Mouse (Mus musculus): Measurements from ENCODE around the gene Tox2. TPM values are rescaled to one million over a fixed set of nuclear protein-coding genes. Genes with fewer than 3 reads are reported as not detected.

Tox2 gene
- total RNA-seq, 1 experiment: 0.36 TPM

GRCm38 (mm10) chr2:163218095-163218494 lies 15.2 kb downstream of the Tox2 start:
- Histone ChIP-seq H3K9ac (ENCODE audit: insufficient read depth, low read depth, low read length, poor library complexity, severe bottlenecking) (no peak overlapping the region), H3K4me1 (ENCODE audit: control insufficient read depth in 2 of 2, insufficient read depth in 2 of 2, low read length in 2 of 2, poor library complexity in 1 of 2) (no peaks in the 10 kb centered on the region), H3K9me3 (ENCODE audit: control insufficient read depth, insufficient read depth, low read depth, low read length) (no peaks in the 10 kb centered on the region), H3K27ac (ENCODE audit: insufficient read depth, low read depth, low read length, poor library complexity, severe bottlenecking) (no peak overlapping the region), H3K36me3 (ENCODE audit: control insufficient read depth, insufficient read depth, low read length, poor library complexity, severe bottlenecking) (no peaks in the 10 kb centered on the region), H3K4me3 (ENCODE audit: insufficient read depth in 1 of 2, low read depth in 1 of 2, low read length in 2 of 2, poor library complexity in 1 of 2, severe bottlenecking in 1 of 2) (no peak overlapping the region)
- in situ Hi-C loops (cut with MboI; ENCODE audit: low sequenced_read_pairs in 2 of 2, unreplicated experiment in 2 of 2): no loop called here
- TF ChIP-seq ZC3H11A (IDR thresholded peaks at IDR 0.05; ENCODE audit: borderline replicate concordance, low read depth, low read length) (no peak), CHD2 (IDR thresholded peaks at IDR 0.05; ENCODE audit: low read depth, low read length) (no peak), MAFK (IDR thresholded peaks at IDR 0.05; ENCODE audit: insufficient read depth, low read depth, low read length) (no peak), HCFC1 (IDR thresholded peaks at IDR 0.05; ENCODE audit: borderline replicate concordance, insufficient read depth, low read length) (no peak), ZNF384 (IDR thresholded peaks at IDR 0.05; ENCODE audit: low read depth, low read length) (no peak)
- DNase-seq (ENCODE audit: low read depth, low spot score): no peak

- H3K4me3 ChIP-seq (ENCODE audit: insufficient read depth in 1 of 2, low read depth in 1 of 2, low read length in 2 of 2, poor library complexity in 1 of 2, severe bottlenecking in 1 of 2): no peak overlapping the region
- no peak overlapping the region for H3K9ac ChIP-seq (ENCODE audit: insufficient read depth, low read depth, low read length, poor library complexity, severe bottlenecking)
- H3K36me3 ChIP-seq (ENCODE audit: control insufficient read depth, insufficient read depth, low read length, poor library complexity, severe bottlenecking): no peaks in the 10 kb centered on the region
- H3K27ac ChIP-seq (ENCODE audit: insufficient read depth, low read depth, low read length, poor library complexity, severe bottlenecking): no peak overlapping the region
- TF ChIP-seq HCFC1 (IDR thresholded peaks at IDR 0.05; ENCODE audit: borderline replicate concordance, insufficient read depth, low read length) (no peak), ZNF384 (IDR thresholded peaks at IDR 0.05; ENCODE audit: low read depth, low read length) (no peak), MAFK (IDR thresholded peaks at IDR 0.05; ENCODE audit: insufficient read depth, low read depth, low read length) (no peak), ZC3H11A (IDR thresholded peaks at IDR 0.05; ENCODE audit: borderline replicate concordance, low read depth, low read length) (no peak), CHD2 (IDR thresholded peaks at IDR 0.05; ENCODE audit: low read depth, low read length) (no peak)
- no peak for DNase-seq (ENCODE audit: low read depth, low spot score)
- H3K4me1 ChIP-seq (ENCODE audit: control insufficient read depth in 2 of 2, insufficient read depth in 2 of 2, low read length in 2 of 2, poor library complexity in 1 of 2): no peaks in the 10 kb centered on the region
- in situ Hi-C loops (cut with MboI; ENCODE audit: low sequenced_read_pairs in 2 of 2, unreplicated experiment in 2 of 2): no loop called here
- no peaks in the 10 kb centered on the region for H3K9me3 ChIP-seq (ENCODE audit: control insufficient read depth, insufficient read depth, low read depth, low read length)
These were observed 15.6 kb downstream of the Tox2 start for GRCm38 (mm10) chr2:163218571-163218970.

GRCm38 (mm10) chr2:163219447-163219846 lies 16.5 kb downstream of the Tox2 start:
- in situ Hi-C loops (cut with MboI; ENCODE audit: low sequenced_read_pairs in 2 of 2, unreplicated experiment in 2 of 2): no loop called here
- Histone ChIP-seq H3K9ac (ENCODE audit: insufficient read depth, low read depth, low read length, poor library complexity, severe bottlenecking) (no peak overlapping the region), H3K4me1 (ENCODE audit: control insufficient read depth in 2 of 2, insufficient read depth in 2 of 2, low read length in 2 of 2, poor library complexity in 1 of 2) (no peaks in the 10 kb centered on the region), H3K27ac (ENCODE audit: insufficient read depth, low read depth, low read length, poor library complexity, severe bottlenecking) (no peak overlapping the region), H3K36me3 (ENCODE audit: control insufficient read depth, insufficient read depth, low read length, poor library complexity, severe bottlenecking) (no peaks in the 10 kb centered on the region), H3K4me3 (ENCODE audit: insufficient read depth in 1 of 2, low read depth in 1 of 2, low read length in 2 of 2, poor library complexity in 1 of 2, severe bottlenecking in 1 of 2) (no peak overlapping the region), H3K9me3 (ENCODE audit: control insufficient read depth, insufficient read depth, low read depth, low read length) (no peaks in the 10 kb centered on the region)
- no peak for DNase-seq (ENCODE audit: low read depth, low spot score)
- TF ChIP-seq HCFC1 (IDR thresholded peaks at IDR 0.05; ENCODE audit: borderline replicate concordance, insufficient read depth, low read length) (no peak), MAFK (IDR thresholded peaks at IDR 0.05; ENCODE audit: insufficient read depth, low read depth, low read length) (no peak), ZC3H11A (IDR thresholded peaks at IDR 0.05; ENCODE audit: borderline replicate concordance, low read depth, low read length) (no peak), CHD2 (IDR thresholded peaks at IDR 0.05; ENCODE audit: low read depth, low read length) (no peak), ZNF384 (IDR thresholded peaks at IDR 0.05; ENCODE audit: low read depth, low read length) (no peak)

GRCm38 (mm10) chr2:163220706-163221105 lies 17.8 kb downstream of the Tox2 start:
- Histone ChIP-seq H3K4me3 (ENCODE audit: insufficient read depth in 1 of 2, low read depth in 1 of 2, low read length in 2 of 2, poor library complexity in 1 of 2, severe bottlenecking in 1 of 2) (no peak overlapping the region), H3K9ac (ENCODE audit: insufficient read depth, low read depth, low read length, poor library complexity, severe bottlenecking) (no peak overlapping the region), H3K9me3 (ENCODE audit: control insufficient read depth, insufficient read depth, low read depth, low read length) (no peaks in the 10 kb centered on the region), H3K4me1 (ENCODE audit: control insufficient read depth in 2 of 2, insufficient read depth in 2 of 2, low read length in 2 of 2, poor library complexity in 1 of 2) (no peaks in the 10 kb centered on the region), H3K36me3 (ENCODE audit: control insufficient read depth, insufficient read depth, low read length, poor library complexity, severe bottlenecking) (no peaks in the 10 kb centered on the region), H3K27ac (ENCODE audit: insufficient read depth, low read depth, low read length, poor library complexity, severe bottlenecking) (no peak overlapping the region)
- TF ChIP-seq ZNF384 (IDR thresholded peaks at IDR 0.05; ENCODE audit: low read depth, low read length): no peak
- TF ChIP-seq ZC3H11A (IDR thresholded peaks at IDR 0.05; ENCODE audit: borderline replicate concordance, low read depth, low read length): no peak
- TF ChIP-seq CHD2 (IDR thresholded peaks at IDR 0.05; ENCODE audit: low read depth, low read length): no peak
- no peak for TF ChIP-seq MAFK (IDR thresholded peaks at IDR 0.05; ENCODE audit: insufficient read depth, low read depth, low read length)
- no peak for TF ChIP-seq HCFC1 (IDR thresholded peaks at IDR 0.05; ENCODE audit: borderline replicate concordance, insufficient read depth, low read length)
- no peak for DNase-seq (ENCODE audit: low read depth, low spot score)
- in situ Hi-C loops (cut with MboI; ENCODE audit: low sequenced_read_pairs in 2 of 2, unreplicated experiment in 2 of 2): no loop called here

GRCm38 (mm10) chr2:163225302-163225701 lies 22.4 kb downstream of the Tox2 start:
- H3K9ac ChIP-seq (ENCODE audit: insufficient read depth, low read depth, low read length, poor library complexity, severe bottlenecking): no peak overlapping the region
- no peak for DNase-seq (ENCODE audit: low read depth, low spot score)
- H3K9me3 ChIP-seq (ENCODE audit: control insufficient read depth, insufficient read depth, low read depth, low read length): no peaks in the 10 kb centered on the region
- TF ChIP-seq HCFC1 (IDR thresholded peaks at IDR 0.05; ENCODE audit: borderline replicate concordance, insufficient read depth, low read length) (no peak), ZC3H11A (IDR thresholded peaks at IDR 0.05; ENCODE audit: borderline replicate concordance, low read depth, low read length) (no peak), MAFK (IDR thresholded peaks at IDR 0.05; ENCODE audit: insufficient read depth, low read depth, low read length) (no peak), ZNF384 (IDR thresholded peaks at IDR 0.05; ENCODE audit: low read depth, low read length) (no peak), CHD2 (IDR thresholded peaks at IDR 0.05; ENCODE audit: low read depth, low read length) (no peak)
- no peak overlapping the region for H3K4me3 ChIP-seq (ENCODE audit: insufficient read depth in 1 of 2, low read depth in 1 of 2, low read length in 2 of 2, poor library complexity in 1 of 2, severe bottlenecking in 1 of 2)
- H3K4me1 ChIP-seq (ENCODE audit: control insufficient read depth in 2 of 2, insufficient read depth in 2 of 2, low read length in 2 of 2, poor library complexity in 1 of 2): no peaks in the 10 kb centered on the region
- H3K36me3 ChIP-seq (ENCODE audit: control insufficient read depth, insufficient read depth, low read length, poor library complexity, severe bottlenecking): no peaks in the 10 kb centered on the region
- H3K27ac ChIP-seq (ENCODE audit: insufficient read depth, low read depth, low read length, poor library complexity, severe bottlenecking): no peak overlapping the region
- in situ Hi-C loops (cut with MboI; ENCODE audit: low sequenced_read_pairs in 2 of 2, unreplicated experiment in 2 of 2): no loop called here

All from ES-E14 (cell line).